Mouse (Mus musculus): ENCODE measurements around the gene Myl4. TPM values are rescaled to one million over a fixed set of nuclear protein-coding genes. Genes with fewer than 3 reads are reported as not detected.
"Not testable (repeated sequence)": the region's sequence is repeated elsewhere in the genome, so short reads cannot be mapped to it uniquely, and the experiment has no call there.

Gene Myl4
- polyA plus RNA-seq, 1 experiment from 2014 or later: 6.0 TPM

- Histone ChIP-seq H3K4me3 (ENCODE audit: low read depth, low read length) (no peak overlapping the region), H3K9ac (ENCODE audit: low read length) (no peak overlapping the region), H3K36me3 (ENCODE audit: control insufficient read depth, insufficient read depth, low read length) (no peaks in the 10 kb centered on the region), H3K4me1 (ENCODE audit: control insufficient read depth, insufficient read depth, low read length) (no peaks in the 10 kb centered on the region), H3K27me3 (ENCODE audit: control insufficient read depth, insufficient read depth, low read length) (no peaks in the 10 kb centered on the region), H3K4me2 (ENCODE audit: low read depth, severe bottlenecking) (no peak overlapping the region), H3K9me3 (ENCODE audit: control insufficient read depth, low read length) (no peaks in the 10 kb centered on the region), H3K27ac (replicated peaks; ENCODE audit: low read depth, low read length) (no peak overlapping the region)
- ATAC-seq (ENCODE audit: insufficient number of reproducible peaks, low FRiP score, low TSS enrichment, low read depth): no peak
- no peak for DNase-seq (ENCODE audit: low spot score)
- WGBS: 84% methylated on average over 9 of the region's 9 CpGs
These were observed 14.7 kb downstream of the Myl4 start for GRCm38 (mm10) chr11:104565172-104565571.

GRCm38 (mm10) chr11:104566097-104566496, 15.6 kb downstream of the Myl4 start:
- 81% methylated on average over 6 of the region's 6 CpGs for WGBS

GRCm38 (mm10) chr11:104566796-104567195, 16.3 kb downstream of the Myl4 start:
- WGBS: 73% methylated on average over 2 of the region's 2 CpGs
- Histone ChIP-seq H3K9ac (ENCODE audit: low read length) (no peak overlapping the region), H3K27me3 (ENCODE audit: control insufficient read depth, insufficient read depth, low read length) (0 out of 2 replicates have a peak, but pooled peaks cover 2% of the 10 kb centered on the region), H3K9me3 (ENCODE audit: control insufficient read depth, low read length) (no peaks in the 10 kb centered on the region), H3K4me1 (ENCODE audit: control insufficient read depth, insufficient read depth, low read length) (no peaks in the 10 kb centered on the region), H3K4me2 (ENCODE audit: low read depth, severe bottlenecking) (no peak overlapping the region), H3K36me3 (ENCODE audit: control insufficient read depth, insufficient read depth, low read length) (no peaks in the 10 kb centered on the region), H3K27ac (replicated peaks; ENCODE audit: low read depth, low read length) (no peak overlapping the region), H3K4me3 (ENCODE audit: low read depth, low read length) (no peak overlapping the region)
- no peak for DNase-seq (ENCODE audit: low spot score)
- ATAC-seq (ENCODE audit: insufficient number of reproducible peaks, low FRiP score, low TSS enrichment, low read depth): no peak

More at GRCm38 (mm10) chr11:104566097-104566496, 15.6 kb downstream of the Myl4 start:
- Histone ChIP-seq H3K4me2 (ENCODE audit: low read depth, severe bottlenecking) (no peak overlapping the region), H3K9ac (ENCODE audit: low read length) (no peak overlapping the region), H3K9me3 (ENCODE audit: control insufficient read depth, low read length) (no peaks in the 10 kb centered on the region), H3K36me3 (ENCODE audit: control insufficient read depth, insufficient read depth, low read length) (no peaks in the 10 kb centered on the region), H3K27ac (replicated peaks; ENCODE audit: low read depth, low read length) (no peak overlapping the region), H3K27me3 (ENCODE audit: control insufficient read depth, insufficient read depth, low read length) (no peaks in the 10 kb centered on the region), H3K4me3 (ENCODE audit: low read depth, low read length) (no peak overlapping the region), H3K4me1 (ENCODE audit: control insufficient read depth, insufficient read depth, low read length) (no peaks in the 10 kb centered on the region)
- ATAC-seq (ENCODE audit: insufficient number of reproducible peaks, low FRiP score, low TSS enrichment, low read depth): no peak
- DNase-seq (ENCODE audit: low spot score): no peak

GRCm38 (mm10) chr11:104567736-104568135, 17.3 kb downstream of the Myl4 start:
- ATAC-seq (ENCODE audit: insufficient number of reproducible peaks, low FRiP score, low TSS enrichment, low read depth): no peak
- 83% methylated on average over 9 of the region's 9 CpGs for WGBS
- Histone ChIP-seq H3K9me3 (ENCODE audit: control insufficient read depth, low read length) (no peaks in the 10 kb centered on the region), H3K27me3 (ENCODE audit: control insufficient read depth, insufficient read depth, low read length) (0 out of 2 replicates have a peak, but pooled peaks cover 2% of the 10 kb centered on the region), H3K9ac (ENCODE audit: low read length) (no peak overlapping the region), H3K4me3 (ENCODE audit: low read depth, low read length) (no peak overlapping the region), H3K27ac (replicated peaks; ENCODE audit: low read depth, low read length) (no peak overlapping the region), H3K4me2 (ENCODE audit: low read depth, severe bottlenecking) (no peak overlapping the region), H3K36me3 (ENCODE audit: control insufficient read depth, insufficient read depth, low read length) (no peaks in the 10 kb centered on the region), H3K4me1 (ENCODE audit: control insufficient read depth, insufficient read depth, low read length) (no peaks in the 10 kb centered on the region)
- DNase-seq (ENCODE audit: low spot score): no peak

- no peak overlapping the region for H3K9ac ChIP-seq (ENCODE audit: low read length)
- WGBS: 92% methylated on average over 4 of the region's 4 CpGs
- H3K9me3 ChIP-seq (ENCODE audit: control insufficient read depth, low read length): no peaks in the 10 kb centered on the region
- no peaks in the 10 kb centered on the region for H3K4me1 ChIP-seq (ENCODE audit: control insufficient read depth, insufficient read depth, low read length)
- H3K27me3 ChIP-seq (ENCODE audit: control insufficient read depth, insufficient read depth, low read length): 0 out of 2 replicates have a peak, but pooled peaks cover 2% of the 10 kb centered on the region
- ATAC-seq (ENCODE audit: insufficient number of reproducible peaks, low FRiP score, low TSS enrichment, low read depth) (no peak), DNase-seq (ENCODE audit: low spot score) (no peak)
- no peaks in the 10 kb centered on the region for H3K36me3 ChIP-seq (ENCODE audit: control insufficient read depth, insufficient read depth, low read length)
- no peak overlapping the region for H3K4me3 ChIP-seq (ENCODE audit: low read depth, low read length)
- H3K27ac ChIP-seq (replicated peaks; ENCODE audit: low read depth, low read length): no peak overlapping the region
- no peak overlapping the region for H3K4me2 ChIP-seq (ENCODE audit: low read depth, severe bottlenecking)
These were observed 17.9 kb downstream of the Myl4 start for GRCm38 (mm10) chr11:104568326-104568725.

GRCm38 (mm10) chr11:104570515-104570914, 20.1 kb downstream of the Myl4 start:
- DNase-seq (ENCODE audit: low spot score); H3K9me3 ChIP-seq (ENCODE audit: control insufficient read depth, low read length); H3K27me3 ChIP-seq (ENCODE audit: control insufficient read depth, insufficient read depth, low read length); H3K4me3 ChIP-seq (ENCODE audit: low read depth, low read length); H3K4me2 ChIP-seq (ENCODE audit: low read depth, severe bottlenecking); H3K27ac ChIP-seq (replicated peaks; ENCODE audit: low read depth, low read length); H3K36me3 ChIP-seq (ENCODE audit: control insufficient read depth, insufficient read depth, low read length); H3K9ac ChIP-seq (ENCODE audit: low read length); H3K4me1 ChIP-seq (ENCODE audit: control insufficient read depth, insufficient read depth, low read length); ATAC-seq (ENCODE audit: insufficient number of reproducible peaks, low FRiP score, low TSS enrichment, low read depth): not testable (repeated sequence)
- WGBS: 81% methylated on average over 8 of the region's 8 CpGs

- Histone ChIP-seq H3K4me3 (ENCODE audit: low read depth, low read length) (peak overlapping the region; percentile 25), H3K4me2 (ENCODE audit: low read depth, severe bottlenecking) (peak overlapping the region; percentile 51)
- not testable (repeated sequence) for H3K36me3 ChIP-seq (ENCODE audit: control insufficient read depth, insufficient read depth, low read length); H3K27me3 ChIP-seq (ENCODE audit: control insufficient read depth, insufficient read depth, low read length); H3K4me1 ChIP-seq (ENCODE audit: control insufficient read depth, insufficient read depth, low read length); H3K27ac ChIP-seq (replicated peaks; ENCODE audit: low read depth, low read length); H3K9me3 ChIP-seq (ENCODE audit: control insufficient read depth, low read length); ATAC-seq (ENCODE audit: insufficient number of reproducible peaks, low FRiP score, low TSS enrichment, low read depth); H3K9ac ChIP-seq (ENCODE audit: low read length)
- DNase-seq (ENCODE audit: low spot score): peak; percentile 51
- 3% methylated on average over 28 of the region's 28 CpGs for WGBS
These were observed 20.9 kb downstream of the Myl4 start for GRCm38 (mm10) chr11:104571373-104571772.

- H3K27ac ChIP-seq (replicated peaks; ENCODE audit: low read depth, low read length): no peak overlapping the region
- H3K4me2 ChIP-seq (ENCODE audit: low read depth, severe bottlenecking): no peak overlapping the region
- no peaks in the 10 kb centered on the region for H3K36me3 ChIP-seq (ENCODE audit: control insufficient read depth, insufficient read depth, low read length)
- H3K4me3 ChIP-seq (ENCODE audit: low read depth, low read length): no peak overlapping the region
- no peaks in the 10 kb centered on the region for H3K4me1 ChIP-seq (ENCODE audit: control insufficient read depth, insufficient read depth, low read length)
- DNase-seq (ENCODE audit: low spot score) (no peak), ATAC-seq (ENCODE audit: insufficient number of reproducible peaks, low FRiP score, low TSS enrichment, low read depth) (no peak)
- 41% methylated on average over 7 of the region's 7 CpGs for WGBS
- H3K9me3 ChIP-seq (ENCODE audit: control insufficient read depth, low read length): no peaks in the 10 kb centered on the region
- 0 out of 2 replicates have a peak, but pooled peaks cover 2% of the 10 kb centered on the region for H3K27me3 ChIP-seq (ENCODE audit: control insufficient read depth, insufficient read depth, low read length)
- no peak overlapping the region for H3K9ac ChIP-seq (ENCODE audit: low read length)
These were observed 21.6 kb downstream of the Myl4 start for GRCm38 (mm10) chr11:104572091-104572490.

GRCm38 (mm10) chr11:104572566-104572965, 22.1 kb downstream of the Myl4 start:
- Histone ChIP-seq H3K4me1 (ENCODE audit: control insufficient read depth, insufficient read depth, low read length) (no peaks in the 10 kb centered on the region), H3K36me3 (ENCODE audit: control insufficient read depth, insufficient read depth, low read length) (no peaks in the 10 kb centered on the region), H3K27ac (replicated peaks; ENCODE audit: low read depth, low read length) (no peak overlapping the region; the same call in 1 of the 2 replicates), H3K4me3 (ENCODE audit: low read depth, low read length) (no peak overlapping the region), H3K9ac (ENCODE audit: low read length) (no peak overlapping the region), H3K27me3 (ENCODE audit: control insufficient read depth, insufficient read depth, low read length) (0 out of 2 replicates have a peak, but pooled peaks cover 2% of the 10 kb centered on the region), H3K4me2 (ENCODE audit: low read depth, severe bottlenecking) (no peak overlapping the region), H3K9me3 (ENCODE audit: control insufficient read depth, low read length) (no peaks in the 10 kb centered on the region)
- WGBS: 74% methylated on average over 2 of the region's 2 CpGs
- ATAC-seq (ENCODE audit: insufficient number of reproducible peaks, low FRiP score, low TSS enrichment, low read depth) (no peak), DNase-seq (ENCODE audit: low spot score) (no peak)
